Mouse (Mus musculus): ENCODE data around the gene Pnpla7. TPM values are rescaled to one million over a fixed set of nuclear protein-coding genes. Genes with fewer than 3 reads are reported as not detected.

The Pnpla7 gene
- total and polyA plus RNA-seq, 3 experiments: 8.8 to 11.3 TPM; not detected in 1

GRCm38 (mm10) chr2:24935057-24935796 is 40.6 kb upstream of the Pnpla7 start, which contains the start of gene Arrdc1:
TSS of gene Arrdc1 (minus strand) at chr2:24935252.
- H3K4me1 ChIP-seq (ENCODE audit: control insufficient read depth in 1 of 2, insufficient read depth in 2 of 2, low read length in 2 of 2): peaks cover 0 to 5% of the 10 kb centered on the region in 2 experiments; a peak in 1 of 4 replicates

GRCm38 (mm10) chr2:24942092-24942491 is 33.7 kb upstream of the Pnpla7 start:
- Histone ChIP-seq H3K4me1 (ENCODE audit: control insufficient read depth in 1 of 2, insufficient read depth in 2 of 2, low read length in 2 of 2) (no peaks in the 10 kb centered on the region), H3K27ac (ENCODE audit: control insufficient read depth, low read depth, low read length) (no peak overlapping the region), H3K27me3 (ENCODE audit: control insufficient read depth in 1 of 2, insufficient read depth in 2 of 2, low read length in 2 of 2) (no peaks in the 10 kb centered on the region), H3K4me3 (ENCODE audit: control insufficient read depth in 1 of 2, insufficient read depth in 1 of 2, low read depth in 2 of 2, low read length in 2 of 2) (no peak overlapping the region), H3K36me3 (ENCODE audit: control insufficient read depth in 1 of 2, insufficient read depth in 2 of 2, low read length in 2 of 2) (no peaks in the 10 kb centered on the region), H3K9me3 (replicated peaks; ENCODE audit: insufficient read depth, low read length) (no peaks in the 10 kb centered on the region), H3K9ac (ENCODE audit: control insufficient read depth, low read depth, low read length, poor library complexity, severe bottlenecking) (no peak overlapping the region), H3K79me2 (ENCODE audit: control insufficient read depth, insufficient read depth, low read length, poor library complexity) (no peaks in the 10 kb centered on the region)
- no peak for DNase-seq (ENCODE audit: low read depth, low spot score)
- TF ChIP-seq SIN3A (IDR thresholded peaks at IDR 0.05; ENCODE audit: low read length) (no peak), GATA1 (IDR thresholded peaks at IDR 0.05; ENCODE audit: low read depth, low read length) (peak; percentile 25; the same call in 1 of the 2 replicates), USF1 (IDR thresholded peaks at IDR 0.05; ENCODE audit: low read depth, low read length) (peak; percentile 59; the same call in 1 of the 2 replicates), BHLHE40 (IDR thresholded peaks at IDR 0.05; ENCODE audit: borderline replicate concordance, low read depth, low read length) (peak; percentile 70; the same call in 1 of the 2 replicates)

More at GRCm38 (mm10) chr2:24935057-24935796, 40.6 kb upstream of the Pnpla7 start, which contains the start of gene Arrdc1:
- H3K4me3 ChIP-seq (ENCODE audit: control insufficient read depth in 1 of 2, insufficient read depth in 1 of 2, low read depth in 2 of 2, low read length in 2 of 2): peak within 1 kb of the TSS; percentile 74 to 97
- H3K36me3 ChIP-seq (ENCODE audit: control insufficient read depth in 1 of 2, insufficient read depth in 2 of 2, low read length in 2 of 2): no peaks in the 10 kb centered on the region; a peak in 1 of 4 replicates
- peak; percentile 96 for DNase-seq (ENCODE audit: low read depth, low spot score)
- peak within 1 kb of the TSS; percentile 80 for H3K9ac ChIP-seq (ENCODE audit: control insufficient read depth, low read depth, low read length, poor library complexity, severe bottlenecking)
- H3K27ac ChIP-seq (ENCODE audit: control insufficient read depth, low read depth, low read length): peak within 1 kb of the TSS; percentile 22
- H3K79me2 ChIP-seq (ENCODE audit: control insufficient read depth, insufficient read depth, low read length, poor library complexity): peaks cover 7% of the 10 kb centered on the region
- TF ChIP-seq NRF1 (IDR thresholded peaks at IDR 0.05; ENCODE audit: insufficient read depth, low read depth, low read length, poor library complexity, severe bottlenecking) (0 out of 2 replicates have a peak, but pooled peaks have one; percentile 24), MYC (IDR thresholded peaks at IDR 0.05; ENCODE audit: low read depth, low read length) (0 out of 2 replicates have a peak, but pooled peaks have one; percentile 17), SIN3A (IDR thresholded peaks at IDR 0.05; ENCODE audit: low read length) (peak; percentile 10; the same call in 1 of the 2 replicates), POLR2A (IDR thresholded peaks at IDR 0.05; ENCODE audit: control insufficient read depth in 1 of 2, insufficient read depth in 1 of 2, low read depth in 1 of 2, low read length in 2 of 2, poor library complexity in 1 of 2) (peak; percentile 75 to 80), MAX (IDR thresholded peaks at IDR 0.05; ENCODE audit: low read length) (peak; percentile 62), MAZ (IDR thresholded peaks at IDR 0.05; ENCODE audit: low read depth, low read length) (0 out of 2 replicates have a peak, but pooled peaks have one; percentile 42), ETS1 (IDR thresholded peaks at IDR 0.05; ENCODE audit: low read depth, low read length) (no peak), MXI1 (IDR thresholded peaks at IDR 0.05; ENCODE audit: low read depth, low read length) (peak; percentile 62; the same call in 1 of the 2 replicates), E2F4 (IDR thresholded peaks at IDR 0.05; ENCODE audit: borderline replicate concordance, low read depth, low read length) (no peak), ZMIZ1 (IDR thresholded peaks at IDR 0.05; ENCODE audit: low read depth, low read length) (peak; percentile 85), GATA1 (IDR thresholded peaks at IDR 0.05; ENCODE audit: low read depth, low read length) (no peak), TBP (IDR thresholded peaks at IDR 0.05; ENCODE audit: low read depth, low read length) (no peak), POLR2AphosphoS5 (IDR thresholded peaks at IDR 0.05; ENCODE audit: borderline replicate concordance, low read depth, low read length) (no peak), NELFE (IDR thresholded peaks at IDR 0.05; ENCODE audit: low read depth, low read length) (peak; percentile 83), ELF1 (IDR thresholded peaks at IDR 0.05; ENCODE audit: low read depth, low read length) (no peak), TCF12 (IDR thresholded peaks at IDR 0.05; ENCODE audit: low read depth, low read length) (peak; percentile 39; the same call in 1 of the 2 replicates), POLR2AphosphoS2 (IDR thresholded peaks at IDR 0.05; ENCODE audit: low read length) (peak; percentile 57; the same call in 1 of the 2 replicates), EP300 (IDR thresholded peaks at IDR 0.05; ENCODE audit: low read depth in 1 of 2, low read length in 2 of 2) (no peak), TAL1 (IDR thresholded peaks at IDR 0.05; ENCODE audit: low read length) (no peak), UBTF (IDR thresholded peaks at IDR 0.05; ENCODE audit: borderline replicate concordance, insufficient read depth, low read depth, low read length) (no peak), HCFC1 (IDR thresholded peaks at IDR 0.05; ENCODE audit: low read depth, low read length) (peak; percentile 32; the same call in 1 of the 2 replicates), ZNF384 (IDR thresholded peaks at IDR 0.05; ENCODE audit: low read depth, low read length) (no peak), USF1 (IDR thresholded peaks at IDR 0.05; ENCODE audit: low read depth, low read length) (no peak), CHD2 (IDR thresholded peaks at IDR 0.05; ENCODE audit: low read length) (no peak), KAT2A (conservative IDR thresholded peaks at IDR 0.05; ENCODE audit: low read depth, low read length) (no peak)
- H3K9me3 ChIP-seq (replicated peaks; ENCODE audit: insufficient read depth, low read length): no peaks in the 10 kb centered on the region
- H3K27me3 ChIP-seq (ENCODE audit: control insufficient read depth in 1 of 2, insufficient read depth in 2 of 2, low read length in 2 of 2): no peaks in the 10 kb centered on the region

All from MEL (cell line).